Mouse (Mus musculus): ENCODE measurements around the gene Jph2. TPM values are rescaled to one million over a fixed set of nuclear protein-coding genes. Genes with fewer than 3 reads are reported as not detected.
"Not testable (repeated sequence)": the region's sequence is repeated elsewhere in the genome, so short reads cannot be mapped to it uniquely, and the experiment has no call there.

The Jph2 gene
- polyA plus RNA-seq, 1 experiment = not detected

DNA sequence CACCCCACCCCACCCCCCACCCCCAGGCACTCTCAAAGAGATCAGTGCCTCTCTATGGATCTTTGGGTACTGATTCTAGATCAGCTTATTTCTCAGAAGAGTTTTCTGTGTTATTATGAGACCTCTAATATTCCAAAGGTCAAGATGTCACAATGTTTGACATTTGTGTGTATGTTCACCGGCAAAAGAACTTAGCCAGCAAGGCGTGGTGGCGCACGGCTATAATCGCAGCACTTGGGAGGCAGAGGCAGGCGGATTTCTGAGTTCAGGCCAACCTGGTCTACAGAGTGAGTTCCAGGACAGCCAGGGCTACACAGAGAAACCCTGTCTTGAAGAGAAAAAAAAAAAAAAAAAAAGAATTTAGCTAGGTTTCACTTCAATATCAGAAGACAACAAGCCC lies 19.2 kb upstream of the Jph2 start:
- 92% methylated on average over 6 of the region's 6 CpGs for WGBS
- peaks cover 9% of the 10 kb centered on the region; the same call in 1 of the 2 replicates for H3K4me1 ChIP-seq (ENCODE audit: control insufficient read depth, insufficient read depth, low read length)
- no peak overlapping the region for H3K27ac ChIP-seq (ENCODE audit: insufficient read depth, low read depth, low read length)
- TF ChIP-seq POLR2A (IDR thresholded peaks at IDR 0.05; ENCODE audit: insufficient read depth, low read depth, low read length) = no peak
- TF ChIP-seq CTCF (IDR thresholded peaks at IDR 0.05; ENCODE audit: insufficient read depth, low read depth, low read length) = no peak
- H3K4me3 ChIP-seq (ENCODE audit: insufficient read depth, low read depth, low read length) = no peak overlapping the region

DNA sequence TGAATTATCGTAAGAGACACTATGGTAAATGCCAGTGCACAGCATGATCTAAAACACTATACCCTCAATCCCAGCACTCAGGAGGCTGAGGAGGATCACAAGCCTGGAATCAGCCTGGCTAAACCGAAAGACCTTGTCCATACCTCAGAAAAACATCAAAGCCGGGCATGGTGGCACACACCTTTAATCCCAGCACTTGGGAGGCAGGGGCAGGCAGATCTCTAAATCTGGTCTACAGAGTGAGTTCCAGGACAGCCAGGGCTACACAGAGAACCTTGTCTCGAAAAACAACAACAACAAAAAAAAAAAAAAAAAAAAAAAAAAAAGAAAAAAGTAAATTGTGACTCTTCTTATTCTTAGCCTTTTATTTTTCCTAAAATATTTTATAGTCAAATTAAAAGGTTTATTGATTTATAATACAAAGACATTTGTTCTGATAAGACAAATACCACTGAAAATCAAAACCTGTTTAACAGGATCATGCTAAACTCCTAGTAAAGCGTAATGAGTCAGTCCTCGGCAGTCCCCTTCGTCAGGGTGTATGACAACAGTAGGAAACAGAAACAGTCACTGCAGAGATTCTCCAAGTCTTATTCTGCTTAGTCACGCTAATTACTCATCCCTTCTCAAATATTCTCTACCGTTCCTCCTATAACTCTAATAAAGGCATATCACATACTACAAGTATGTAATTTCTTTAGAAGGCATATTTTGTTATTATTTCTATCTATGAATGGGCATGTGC lies 15.2 kb upstream of the Jph2 start:
- 69% methylated on average over 9 of the region's 9 CpGs for WGBS

DNA sequence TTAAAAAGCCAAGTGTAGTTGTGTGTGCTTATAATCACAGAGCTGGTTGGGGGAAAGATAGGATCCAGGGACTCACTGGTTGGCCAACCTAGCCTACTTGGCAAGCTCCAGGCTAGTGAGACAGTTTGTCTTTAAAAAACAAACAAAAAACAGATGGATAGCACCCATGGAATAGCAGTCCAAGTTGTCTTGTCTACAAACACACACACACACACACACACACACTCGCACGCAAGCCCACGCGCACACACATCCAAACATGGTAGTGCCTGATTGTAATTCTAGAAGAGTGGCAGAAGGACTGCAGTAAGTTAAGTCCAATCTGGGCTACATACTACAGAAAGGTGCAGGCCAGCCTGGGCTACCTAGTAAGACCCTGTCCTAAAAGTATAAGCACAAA lies 14.6 kb upstream of the Jph2 start:
- Histone ChIP-seq H3K4me3 (ENCODE audit: insufficient read depth, low read depth, low read length) (no peak overlapping the region), H3K4me1 (ENCODE audit: control insufficient read depth, insufficient read depth, low read length) (no peaks in the 10 kb centered on the region), H3K27ac (ENCODE audit: insufficient read depth, low read depth, low read length) (no peak overlapping the region)
- TF ChIP-seq POLR2A (IDR thresholded peaks at IDR 0.05; ENCODE audit: insufficient read depth, low read depth, low read length) (no peak), CTCF (IDR thresholded peaks at IDR 0.05; ENCODE audit: insufficient read depth, low read depth, low read length) (no peak)
- WGBS = 88% methylated on average over 4 of the region's 4 CpGs

More for the DNA sequence above, 15.2 kb upstream of the Jph2 start:
- no peak overlapping the region for H3K27ac ChIP-seq (ENCODE audit: insufficient read depth, low read depth, low read length)
- no peaks in the 10 kb centered on the region for H3K4me1 ChIP-seq (ENCODE audit: control insufficient read depth, insufficient read depth, low read length)
- TF ChIP-seq CTCF (IDR thresholded peaks at IDR 0.05; ENCODE audit: insufficient read depth, low read depth, low read length) (no peak), POLR2A (IDR thresholded peaks at IDR 0.05; ENCODE audit: insufficient read depth, low read depth, low read length) (no peak)
- no peak overlapping the region for H3K4me3 ChIP-seq (ENCODE audit: insufficient read depth, low read depth, low read length)

DNA sequence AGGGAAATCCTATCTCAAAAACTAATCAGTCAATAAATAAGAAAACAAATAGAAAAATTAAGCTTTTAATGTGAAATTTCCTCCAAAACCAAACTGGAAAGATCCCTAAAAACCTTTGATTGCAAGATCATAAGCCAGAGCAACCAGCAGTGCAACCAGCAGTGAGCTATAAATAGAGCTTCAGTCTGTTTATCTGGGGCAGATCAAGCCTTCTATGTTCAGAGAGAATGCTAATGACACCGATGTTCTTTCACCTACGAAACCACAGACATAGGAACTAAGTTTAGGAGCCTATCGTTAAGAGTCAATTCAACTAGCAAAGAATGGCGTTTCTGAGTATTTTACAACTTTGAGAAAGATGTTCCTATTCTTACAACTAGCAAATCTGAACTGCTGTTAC lies 14.0 kb upstream of the Jph2 start:
- Histone ChIP-seq H3K4me3 (ENCODE audit: insufficient read depth, low read depth, low read length) (no peak overlapping the region), H3K27ac (ENCODE audit: insufficient read depth, low read depth, low read length) (no peak overlapping the region), H3K4me1 (ENCODE audit: control insufficient read depth, insufficient read depth, low read length) (no peaks in the 10 kb centered on the region)
- TF ChIP-seq CTCF (IDR thresholded peaks at IDR 0.05; ENCODE audit: insufficient read depth, low read depth, low read length) (no peak), POLR2A (IDR thresholded peaks at IDR 0.05; ENCODE audit: insufficient read depth, low read depth, low read length) (no peak)
- WGBS = 39% methylated on average over 4 of the region's 4 CpGs

DNA sequence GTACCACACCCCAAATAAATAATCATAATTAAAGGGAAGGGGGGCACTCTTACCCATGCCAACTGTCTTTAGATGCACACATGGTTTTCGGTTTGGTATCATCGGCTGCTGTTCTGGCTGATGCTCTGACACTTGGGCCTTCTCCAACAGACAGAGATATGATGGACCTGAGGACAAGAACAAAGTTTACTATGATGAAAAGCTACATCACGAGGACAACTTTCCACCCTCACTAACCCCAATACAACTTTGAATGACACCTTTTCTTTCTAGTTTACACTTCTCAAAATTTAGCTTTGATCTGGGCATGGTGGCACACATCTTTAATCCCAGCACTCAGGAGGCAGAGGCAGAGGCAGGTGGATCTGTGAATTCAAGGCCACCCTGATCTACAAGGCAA lies 13.6 kb upstream of the Jph2 start:
- 89% methylated on average over 3 of the region's 3 CpGs for WGBS
- H3K4me1 ChIP-seq (ENCODE audit: control insufficient read depth, insufficient read depth, low read length); H3K4me3 ChIP-seq (ENCODE audit: insufficient read depth, low read depth, low read length); H3K27ac ChIP-seq (ENCODE audit: insufficient read depth, low read depth, low read length): not testable (repeated sequence)

DNA sequence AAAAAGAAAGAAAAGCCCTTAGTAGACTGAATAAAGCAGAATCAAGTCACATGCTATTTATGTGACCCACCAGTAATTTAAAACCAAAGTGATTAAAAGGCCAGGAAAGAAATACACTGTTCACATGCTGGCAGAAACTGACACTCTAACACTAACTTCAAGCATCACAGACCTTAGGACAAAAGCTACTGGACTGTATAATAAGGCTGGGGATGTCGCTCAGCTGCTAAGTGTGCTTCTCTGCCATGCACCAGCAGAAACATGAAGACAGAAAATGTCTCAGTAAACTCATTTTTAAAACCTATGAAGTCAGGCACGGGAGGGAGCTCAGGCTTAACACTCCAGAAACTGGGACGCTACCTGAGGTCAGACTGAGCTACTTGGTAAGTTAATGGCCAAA lies 12.4 kb upstream of the Jph2 start:
- TF ChIP-seq POLR2A (IDR thresholded peaks at IDR 0.05; ENCODE audit: insufficient read depth, low read depth, low read length) (no peak), CTCF (IDR thresholded peaks at IDR 0.05; ENCODE audit: insufficient read depth, low read depth, low read length) (no peak)
- Histone ChIP-seq H3K4me3 (ENCODE audit: insufficient read depth, low read depth, low read length) (no peak overlapping the region), H3K4me1 (ENCODE audit: control insufficient read depth, insufficient read depth, low read length) (no peaks in the 10 kb centered on the region), H3K27ac (ENCODE audit: insufficient read depth, low read depth, low read length) (no peak overlapping the region)
- 92% methylated on average over 3 of the region's 3 CpGs for WGBS

DNA sequence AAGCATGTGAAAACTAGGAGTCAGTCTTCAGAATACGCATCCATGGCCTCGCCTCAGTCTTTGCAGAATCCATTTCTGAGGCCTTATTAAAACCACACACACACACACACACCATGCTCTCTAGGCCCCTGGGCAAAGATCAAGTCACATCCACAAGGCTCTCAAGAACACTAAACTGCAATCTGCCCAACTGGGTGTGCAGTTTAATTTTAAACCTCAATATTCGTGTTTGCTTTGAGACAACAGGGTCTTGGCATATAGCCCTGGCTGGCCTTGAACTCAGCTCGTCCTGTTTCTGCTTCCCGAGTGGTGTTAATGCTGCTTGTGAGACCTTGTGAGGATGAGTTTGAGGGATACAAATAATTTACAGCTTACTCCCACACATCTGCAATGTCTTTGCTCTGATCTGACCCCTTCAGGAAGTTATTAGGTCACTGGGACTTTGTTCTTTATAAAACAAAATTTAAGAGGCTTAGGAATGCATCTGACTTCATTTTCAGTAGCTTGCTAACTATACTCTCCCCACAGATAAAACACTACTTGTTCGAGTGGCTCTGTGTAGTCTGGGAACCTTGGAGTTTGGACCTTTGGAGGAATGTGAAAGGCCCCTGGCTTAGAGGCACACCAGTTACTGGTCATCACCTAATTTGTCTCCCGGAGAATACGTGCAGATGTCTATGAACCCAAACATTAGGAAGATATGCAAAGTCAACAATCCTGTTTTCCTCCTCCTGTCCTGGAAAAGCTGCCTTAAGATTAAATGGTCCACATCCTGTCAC lies 6.4 kb upstream of the Jph2 start:
- WGBS = 71% methylated on average over 8 of the region's 8 CpGs
- H3K4me3 ChIP-seq (ENCODE audit: insufficient read depth, low read depth, low read length) = no peak overlapping the region
- no peak for TF ChIP-seq CTCF (IDR thresholded peaks at IDR 0.05; ENCODE audit: insufficient read depth, low read depth, low read length)
- no peak for TF ChIP-seq POLR2A (IDR thresholded peaks at IDR 0.05; ENCODE audit: insufficient read depth, low read depth, low read length)
- no peak overlapping the region for H3K27ac ChIP-seq (ENCODE audit: insufficient read depth, low read depth, low read length)
- H3K4me1 ChIP-seq (ENCODE audit: control insufficient read depth, insufficient read depth, low read length) = no peaks in the 10 kb centered on the region

DNA sequence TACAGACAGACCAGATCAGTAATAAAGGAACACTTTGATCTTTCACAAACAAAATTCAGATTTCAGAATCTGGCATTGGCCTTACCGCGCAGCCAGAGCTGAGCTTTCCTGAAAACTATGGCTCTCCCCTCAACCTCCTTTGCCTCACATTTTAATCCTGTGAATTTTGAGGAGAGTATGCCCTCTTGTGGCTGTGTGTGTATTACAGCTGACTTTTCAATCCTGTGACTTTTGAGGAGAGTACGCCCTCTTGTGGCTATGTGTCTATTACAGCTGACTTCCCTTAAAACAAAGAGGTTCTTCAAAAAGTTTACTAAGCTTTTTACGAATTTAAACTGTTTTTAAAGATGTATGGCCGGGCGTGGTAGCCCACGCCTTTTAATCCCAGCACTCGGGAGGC lies 3.4 kb upstream of the Jph2 start:
- no peak overlapping the region for H3K27ac ChIP-seq (ENCODE audit: insufficient read depth, low read depth, low read length)
- TF ChIP-seq CTCF (IDR thresholded peaks at IDR 0.05; ENCODE audit: insufficient read depth, low read depth, low read length) = no peak
- TF ChIP-seq POLR2A (IDR thresholded peaks at IDR 0.05; ENCODE audit: insufficient read depth, low read depth, low read length) = no peak
- 6% methylated on average over 8 of the region's 8 CpGs for WGBS
- H3K4me3 ChIP-seq (ENCODE audit: insufficient read depth, low read depth, low read length) = no peak overlapping the region
- 0 out of 2 replicates have a peak, but pooled peaks cover 3% of the 10 kb centered on the region for H3K4me1 ChIP-seq (ENCODE audit: control insufficient read depth, insufficient read depth, low read length)

DNA sequence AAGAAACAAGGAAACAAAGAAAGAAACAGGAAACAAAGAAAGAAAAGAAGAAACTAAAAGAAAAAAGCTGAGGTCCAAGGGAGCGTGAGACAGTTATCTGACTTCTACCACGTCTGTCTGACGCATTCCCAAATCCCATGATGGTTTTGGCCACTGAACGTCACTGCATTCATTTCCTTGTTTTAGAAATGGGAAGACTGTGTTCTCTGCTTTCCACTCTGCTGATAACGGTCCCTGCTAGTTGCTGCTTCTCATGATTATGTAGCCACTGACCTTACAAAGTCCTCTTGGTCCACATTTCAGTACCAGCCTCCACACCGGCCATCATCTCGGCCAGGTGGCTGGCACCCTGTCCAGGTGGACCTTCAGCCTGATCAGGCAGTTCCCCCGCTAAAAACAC lies 1.4 kb upstream of the Jph2 start:
- Histone ChIP-seq H3K27ac (ENCODE audit: insufficient read depth, low read depth, low read length) (no peak overlapping the region), H3K4me3 (ENCODE audit: insufficient read depth, low read depth, low read length) (no peak overlapping the region), H3K4me1 (ENCODE audit: control insufficient read depth, insufficient read depth, low read length) (0 out of 2 replicates have a peak, but pooled peaks cover 3% of the 10 kb centered on the region)
- WGBS = 80% methylated on average over 8 of the region's 8 CpGs
- TF ChIP-seq CTCF (IDR thresholded peaks at IDR 0.05; ENCODE audit: insufficient read depth, low read depth, low read length) (no peak), POLR2A (IDR thresholded peaks at IDR 0.05; ENCODE audit: insufficient read depth, low read depth, low read length) (no peak)
